Comparison of ENCODE assay signal across 8 mouse cellular contexts in genomic region chr2:25500576-25501405, GRCm38 (mm10). TPM values are rescaled to one million over a fixed set of nuclear protein-coding genes. Genes with fewer than 3 reads are reported as not detected.
DNase-seq lines count a peak whose midpoint lies in the region; ATAC-seq lines count a peak whose summit lies in the region.

TSS of gene Fbxw5 (plus strand) at chr2:25500750.

- peak within 1 kb of the TSS; percentile 89 for H3K4me3 ChIP-seq in hindbrain, embryonic 15.5 days

- ATAC-seq in hindbrain, embryonic 15.5 days (ENCODE audit: low FRiP score, low read depth), result peak; percentile 90

- peaks cover 17% of the 10 kb centered on the region; the same call in 1 of the 2 replicates for H3K36me3 ChIP-seq in hindbrain, embryonic 15.5 days

- peak; percentile 95 for DNase-seq in R1 (ENCODE audit: low read depth, low spot score)
- peak; percentile 90 to 91 for DNase-seq in cerebellum, postnatal 25 days
- peak; percentile 75 to 76 for DNase-seq in frontal cortex, postnatal 36 days (ENCODE audit: low spot score in 2 of 2)
- peak; percentile 77 for DNase-seq in left cerebral cortex, adult 11 months (ENCODE audit: low spot score)
- peak; percentile 87 to 91 for DNase-seq in lung, postnatal 4 days
- DNase-seq in retina, postnatal 7 days (ENCODE audit: low read depth, low spot score), result peak; percentile 94
- peak; percentile 74 for DNase-seq in urinary bladder, adult 2 months (ENCODE audit: low spot score)

- H3K9ac ChIP-seq in hindbrain, embryonic 15.5 days, result peak within 1 kb of the TSS; percentile 94

- peaks cover 20% of the 10 kb centered on the region for H3K4me1 ChIP-seq in hindbrain, embryonic 15.5 days (replicated peaks)

- H3K9me3 ChIP-seq in hindbrain, embryonic 15.5 days, result no peaks in the 10 kb centered on the region

- no peaks in the 10 kb centered on the region for H3K27me3 ChIP-seq in hindbrain, embryonic 15.5 days

- H3K4me2 ChIP-seq in hindbrain, embryonic 15.5 days, result peak within 1 kb of the TSS; percentile 97

- WGBS in hindbrain, embryonic 15.5 days, result under 1% methylated on average over 23 of the region's 44 CpGs

- H3K27ac ChIP-seq in hindbrain, embryonic 15.5 days (replicated peaks), result peak within 1 kb of the TSS; percentile 86

RNA-seq across cellular contexts. Expression of gene Fbxw5, which starts in this region (rescaled TPM):
- polyA plus RNA-seq in hindbrain, embryonic 15.5 days (2015; fragmentation: Nextera tagmentation; extraction: Ambion mirVana), result 120 and 143 TPM in 2 replicates
- 15.1 and 36.1 TPM in 2 replicates for polyA plus RNA-seq in urinary bladder, adult 2 months (2012; rRNA removed)

Comparison
In these comparisons a context has a peak if more than half of its experiments do, and no peak if none do; other contexts are left out.
1. Peak in every context shown above with its lines: DNase-seq, ATAC-seq, H3K4me3 ChIP-seq and H3K27ac ChIP-seq.